Mouse (Mus musculus) liver, embryonic 13.5 days (tissue): ENCODE measurements around the gene Rab28. TPM values are rescaled to one million over a fixed set of nuclear protein-coding genes. Genes with fewer than 3 reads are reported as not detected.
A peak's percentile ranks its signal among the peaks of the same experiment; 100 is the strongest.
"Not testable (repeated sequence)": the region's sequence is repeated elsewhere in the genome, so short reads cannot be mapped to it uniquely, and the experiment has no call there.

Experiments used
- ATAC-seq: fragments of 200-750 bp; cut with Nextera tagmentation; 2 replicates; pipeline ENCODE4 v1.8.0; 2017; ENCODE audit warnings: low read depth, mild to moderate bottlenecking, moderate number of reproducible peaks, moderate library complexity
- DNase-seq: peaks from one replicate; pipeline ENCODE4 v3.0.0; 2022
- H3K27ac ChIP-seq: fragments of 300-500 bp; sonication (generic); 2 replicates; pipeline ENCODE4 v1.5.1; 2015; ENCODE audit warnings: moderate library complexity, mild to moderate bottlenecking, inconsistent platforms
- H3K27me3 ChIP-seq: fragments of 300-500 bp; sonication (generic); 2 replicates; pipeline ENCODE4 v1.6.1; 2015; ENCODE audit warnings: mild to moderate bottlenecking, inconsistent platforms
- H3K36me3 ChIP-seq: fragments of 300-500 bp; sonication (generic); 2 replicates; pipeline ENCODE4 v1.6.1; 2015; ENCODE audit warnings: mild to moderate bottlenecking, inconsistent platforms
- H3K4me1 ChIP-seq: fragments of 300-500 bp; sonication (generic); replicated peaks from 2 replicates; pipeline ENCODE4 v1.6.1; 2015; ENCODE audit warnings: inconsistent platforms
- H3K4me2 ChIP-seq: fragments of 300-500 bp; sonication (generic); 2 replicates; pipeline ENCODE4 v1.6.1; 2015; ENCODE audit warnings: inconsistent platforms, mild to moderate bottlenecking, moderate library complexity
- H3K4me3 ChIP-seq: fragments of 300-500 bp; sonication (generic); replicated peaks from 2 replicates; pipeline ENCODE4 v1.5.1; 2015; ENCODE audit warnings: mild to moderate bottlenecking, inconsistent platforms
- H3K9ac ChIP-seq: fragments of 300-500 bp; sonication (generic); 2 replicates; pipeline ENCODE4 v1.6.1; 2015; ENCODE audit warnings: mild to moderate bottlenecking, inconsistent platforms
- H3K9me3 ChIP-seq: fragments of 300-500 bp; sonication (generic); replicated peaks from 2 replicates; pipeline ENCODE4 v1.6.1; 2016; ENCODE audit warnings: inconsistent platforms
- WGBS: fragments of 180-500 bp; shearing (Covaris S2); methylation state at CpG from one replicate; pipeline ENCODE4 v1.1.7; 2015; ENCODE audit not compliant: insufficient replicate concordance; 5-methylcytosine and 5-hydroxymethylcytosine counted together
- polyA plus RNA-seq: library from polyadenylated mRNA; unstranded; fragments of >200 nt; fragmentation: Nextera tagmentation; extraction: Ambion mirVana; gene quantifications from 2 replicates; pipeline ENCODE4 v1.2.1, GENCODE M21; 2015

Gene Rab28
- polyA plus RNA-seq, 1 experiment from 2014 or later: 24.1 TPM

GRCm38 (mm10) chr5:41727017-41727416 is 19.1 kb upstream of the Rab28 start:
- Histone ChIP-seq H3K9ac (no peak overlapping the region), H3K4me3 (no peak overlapping the region), H3K4me2 (no peak overlapping the region), H3K9me3 (no peaks in the 10 kb centered on the region), H3K4me1 (no peaks in the 10 kb centered on the region), H3K36me3 (no peaks in the 10 kb centered on the region), H3K27me3 (no peaks in the 10 kb centered on the region), H3K27ac (no peak overlapping the region)
- DNase-seq (no peak), ATAC-seq (no peak)
- WGBS: 24% methylated on average over 1 of the region's 1 CpGs

GRCm38 (mm10) chr5:41725573-41725972 is 17.6 kb upstream of the Rab28 start:
- Histone ChIP-seq H3K27ac (no peak overlapping the region), H3K27me3 (no peaks in the 10 kb centered on the region), H3K4me3 (no peak overlapping the region), H3K9me3 (no peaks in the 10 kb centered on the region), H3K36me3 (no peaks in the 10 kb centered on the region), H3K9ac (no peak overlapping the region), H3K4me2 (no peak overlapping the region), H3K4me1 (no peaks in the 10 kb centered on the region)
- DNase-seq (no peak), ATAC-seq (no peak)
- WGBS: 74% methylated on average over 6 of the region's 6 CpGs

GRCm38 (mm10) chr5:41707115-41708015 is 592 bp downstream of the Rab28 start:
- Histone ChIP-seq H3K4me3 (peak overlapping the region; percentile 96), H3K27ac (peak overlapping the region; percentile 63), H3K9ac (peak overlapping the region; percentile 89), H3K4me1 (peaks cover 12% of the 10 kb centered on the region), H3K9me3 (no peaks in the 10 kb centered on the region), H3K27me3 (no peaks in the 10 kb centered on the region), H3K4me2 (peak overlapping the region; percentile 94), H3K36me3 (no peaks in the 10 kb centered on the region)
- whole genome bisulfite sequencing: under 1% methylated on average over 63 of the region's 63 CpGs
- peak; percentile 87 for ATAC-seq
- peak; percentile 11 for DNase-seq

- DNase-seq: no peak
- Histone ChIP-seq H3K27me3 (no peaks in the 10 kb centered on the region), H3K4me3 (peak overlapping the region; percentile 96), H3K9me3 (no peaks in the 10 kb centered on the region), H3K4me2 (peak overlapping the region; percentile 94), H3K27ac (no peak overlapping the region), H3K4me1 (peaks cover 12% of the 10 kb centered on the region), H3K9ac (peak overlapping the region; percentile 89), H3K36me3 (no peaks in the 10 kb centered on the region)
- WGBS: 5% methylated on average over 9 of the region's 9 CpGs
- no peak for ATAC-seq
Observed at GRCm38 (mm10) chr5:41706777-41707114, 1.2 kb downstream of the Rab28 start.

- 82% methylated on average over 4 of the region's 4 CpGs for WGBS
- not testable (repeated sequence) for ATAC-seq, H3K9ac ChIP-seq, H3K27ac ChIP-seq, DNase-seq, H3K4me1 ChIP-seq, H3K36me3 ChIP-seq, H3K4me2 ChIP-seq, H3K27me3 ChIP-seq, H3K9me3 ChIP-seq, H3K4me3 ChIP-seq
Observed at GRCm38 (mm10) chr5:41701085-41701484, 6.9 kb downstream of the Rab28 start.

- Histone ChIP-seq H3K36me3 (no peaks in the 10 kb centered on the region), H3K9me3 (no peaks in the 10 kb centered on the region), H3K4me3 (no peak overlapping the region), H3K4me2 (no peak overlapping the region), H3K27ac (no peak overlapping the region), H3K27me3 (no peaks in the 10 kb centered on the region), H3K4me1 (no peaks in the 10 kb centered on the region), H3K9ac (no peak overlapping the region)
- ATAC-seq (no peak), DNase-seq (no peak)
Observed at GRCm38 (mm10) chr5:41697958-41698357, 10.0 kb downstream of the Rab28 start.

- DNase-seq: no peak
- Histone ChIP-seq H3K27me3 (no peaks in the 10 kb centered on the region), H3K4me3 (no peak overlapping the region), H3K4me1 (no peaks in the 10 kb centered on the region), H3K27ac (no peak overlapping the region), H3K36me3 (no peaks in the 10 kb centered on the region), H3K9ac (no peak overlapping the region), H3K4me2 (no peak overlapping the region), H3K9me3 (no peaks in the 10 kb centered on the region)
- no peak for ATAC-seq
Observed at GRCm38 (mm10) chr5:41685016-41685415, 22.9 kb downstream of the Rab28 start.

- 81% methylated on average over 2 of the region's 2 CpGs for WGBS
- H3K9ac ChIP-seq: no peak overlapping the region
Observed at GRCm38 (mm10) chr5:41683976-41684375, 24.0 kb downstream of the Rab28 start.

GRCm38 (mm10) chr5:41666012-41666411 is 41.9 kb downstream of the Rab28 start:
- no peak overlapping the region for H3K4me2 ChIP-seq
- DNase-seq: no peak
- H3K4me1 ChIP-seq: no peaks in the 10 kb centered on the region
- H3K27ac ChIP-seq: no peak overlapping the region
- ATAC-seq: no peak
- no peaks in the 10 kb centered on the region for H3K36me3 ChIP-seq
- WGBS: 66% methylated on average over 6 of the region's 6 CpGs
- no peak overlapping the region for H3K9ac ChIP-seq
- no peaks in the 10 kb centered on the region for H3K27me3 ChIP-seq
- no peaks in the 10 kb centered on the region for H3K9me3 ChIP-seq
- no peak overlapping the region for H3K4me3 ChIP-seq

More at GRCm38 (mm10) chr5:41683976-41684375, 24.0 kb downstream of the Rab28 start:
- Histone ChIP-seq H3K9me3 (no peaks in the 10 kb centered on the region), H3K4me2 (no peak overlapping the region), H3K36me3 (no peaks in the 10 kb centered on the region), H3K27me3 (no peaks in the 10 kb centered on the region), H3K4me1 (no peaks in the 10 kb centered on the region), H3K4me3 (no peak overlapping the region), H3K27ac (no peak overlapping the region)
- ATAC-seq: no peak
- no peak for DNase-seq

- Histone ChIP-seq H3K9ac (no peak overlapping the region), H3K36me3 (no peaks in the 10 kb centered on the region), H3K9me3 (no peaks in the 10 kb centered on the region), H3K4me3 (no peak overlapping the region), H3K27ac (no peak overlapping the region), H3K27me3 (no peaks in the 10 kb centered on the region), H3K4me1 (no peaks in the 10 kb centered on the region), H3K4me2 (no peak overlapping the region)
- ATAC-seq (no peak), DNase-seq (no peak)
- 27% methylated on average over 2 of the region's 2 CpGs for WGBS
Observed at GRCm38 (mm10) chr5:41636793-41637192, 71.2 kb downstream of the Rab28 start.

- H3K4me3 ChIP-seq: no peak overlapping the region
- H3K4me2 ChIP-seq: no peak overlapping the region
- WGBS: 75% methylated on average over 7 of the region's 7 CpGs
- no peaks in the 10 kb centered on the region for H3K36me3 ChIP-seq
- no peak for DNase-seq
- H3K27me3 ChIP-seq: no peaks in the 10 kb centered on the region
- no peaks in the 10 kb centered on the region for H3K9me3 ChIP-seq
- peaks cover 6% of the 10 kb centered on the region for H3K4me1 ChIP-seq
- ATAC-seq: no peak
- H3K9ac ChIP-seq: no peak overlapping the region
- no peak overlapping the region for H3K27ac ChIP-seq
Observed at GRCm38 (mm10) chr5:41627224-41628144, 80.5 kb downstream of the Rab28 start.
